Mouse (Mus musculus) neutrophil, adult 5-6 weeks (primary cell): ENCODE measurements around the gene Sfmbt1. TPM values are rescaled to one million over a fixed set of nuclear protein-coding genes. Genes with fewer than 3 reads are reported as not detected.

Source experiments
- ATAC-seq: fragments of 151-379, 151-347 bp; 2 replicates; pipeline ENCODE4 v1.8.0; 2017; ENCODE audit warnings: mild to moderate bottlenecking, moderate TSS enrichment; ENCODE audit not compliant: insufficient number of reproducible peaks, poor library complexity, low FRiP score, severe bottlenecking; ENCODE audit errors: extremely low read depth
- total RNA-seq: library from RNA; stranded (forward); fragments of 200-1000 nt; gene quantifications from 2 replicates; pipeline ENCODE4 v1.2.3, GENCODE M21; 2017

Gene Sfmbt1
- total RNA-seq, 1 experiment from 2014 or later: 6.9 TPM

DNA sequence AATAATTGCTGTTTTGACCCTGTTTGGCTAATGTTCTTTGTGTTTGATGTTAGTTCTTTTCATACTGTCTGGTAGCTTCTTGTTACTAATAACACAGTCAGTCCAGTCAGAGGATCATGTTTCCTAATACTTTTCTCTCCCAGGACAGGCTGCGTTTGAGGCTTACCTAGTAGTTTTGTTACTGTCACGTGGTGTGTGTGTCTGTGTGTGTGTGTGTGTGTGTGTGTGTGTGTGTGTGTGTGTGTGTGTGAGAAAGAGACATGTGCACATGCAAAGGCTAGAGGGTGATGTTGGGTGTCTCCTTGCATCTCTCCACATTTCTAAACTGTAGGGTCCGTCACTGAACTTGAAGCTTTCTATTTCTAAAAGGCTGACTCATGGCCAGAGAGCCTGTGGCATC lies 78.2 kb downstream of the Sfmbt1 start:
- no peak for ATAC-seq

- no peak for ATAC-seq
Measured at GRCm38 (mm10) chr14:30801756-30802155, 87.1 kb downstream of the Sfmbt1 start.

DNA sequence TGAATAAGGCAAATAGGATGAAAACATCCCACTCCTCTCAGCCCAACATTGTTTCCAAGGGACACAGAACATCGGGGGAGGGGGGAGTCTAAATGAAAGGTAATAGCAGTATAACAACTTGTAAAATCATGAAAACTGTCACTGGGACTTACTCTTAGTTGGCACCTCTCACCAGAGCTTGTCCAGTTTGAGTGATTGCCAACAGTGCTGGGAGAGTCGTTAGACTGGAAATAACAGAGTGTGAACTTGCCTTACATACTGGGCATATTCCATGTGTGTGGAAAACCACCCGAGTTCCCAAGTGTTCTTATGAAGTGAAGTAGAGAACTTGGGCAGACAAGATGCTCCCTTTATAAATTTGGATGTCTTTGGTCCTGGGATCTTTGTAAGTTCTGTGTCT lies 106.5 kb downstream of the Sfmbt1 start:
- no peak for ATAC-seq

DNA sequence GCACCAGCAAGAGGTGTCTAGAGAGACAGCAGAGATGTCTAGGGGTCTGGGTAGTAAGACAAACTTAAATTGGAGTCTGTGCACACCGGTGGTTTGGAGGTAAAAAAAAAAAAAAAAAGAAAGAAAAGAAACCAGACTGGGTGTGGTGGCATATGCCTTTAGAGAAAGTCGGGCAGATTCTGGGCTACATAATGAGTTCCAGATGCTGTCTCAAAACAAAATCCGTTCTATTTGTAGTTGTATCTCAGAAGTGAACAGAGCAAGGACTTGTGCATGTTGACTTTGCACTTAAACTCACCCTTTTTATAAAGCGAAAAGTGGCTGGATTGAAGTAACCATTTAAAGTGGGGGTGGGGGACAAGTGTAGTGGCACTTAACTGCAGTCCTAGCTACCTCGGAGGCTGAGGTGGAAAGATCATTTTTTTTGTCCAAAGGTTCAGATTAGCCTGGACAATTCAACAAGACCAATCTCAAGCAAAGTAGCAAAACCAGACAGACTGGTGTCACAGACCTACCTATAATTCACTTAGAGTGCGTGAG lies 109.9 kb downstream of the Sfmbt1 start:
- ATAC-seq: no peak

DNA sequence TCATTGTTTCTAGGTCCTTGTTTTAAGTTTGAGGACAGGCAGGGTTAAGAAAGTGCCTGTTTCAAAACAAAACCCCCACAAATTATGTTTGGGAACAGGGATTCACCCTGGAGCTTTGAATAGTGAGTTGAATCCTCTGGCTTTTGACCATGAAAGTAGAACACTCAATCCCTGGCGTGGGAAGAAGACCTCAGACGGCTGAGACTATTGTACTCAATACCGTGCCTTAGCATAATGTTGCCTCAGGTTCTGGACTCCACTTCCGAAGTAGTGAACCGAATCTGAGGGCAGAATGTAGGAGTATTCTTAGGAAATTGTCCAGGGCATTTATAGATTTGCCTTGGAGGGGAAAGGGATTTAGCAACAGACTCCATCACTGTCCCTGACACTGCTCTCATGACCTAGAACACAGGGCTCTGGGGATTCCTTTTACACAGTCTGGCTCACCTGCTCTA lies 110.4 kb downstream of the Sfmbt1 start:
- ATAC-seq: no peak

GRCm38 (mm10) chr14:30825476-30826131 lies 111.0 kb downstream of the Sfmbt1 start, which contains the start of gene Tmem110:
Gene Tmem110 (plus strand): TSS chr14:30825590.
- ATAC-seq: peak; percentile 80

DNA sequence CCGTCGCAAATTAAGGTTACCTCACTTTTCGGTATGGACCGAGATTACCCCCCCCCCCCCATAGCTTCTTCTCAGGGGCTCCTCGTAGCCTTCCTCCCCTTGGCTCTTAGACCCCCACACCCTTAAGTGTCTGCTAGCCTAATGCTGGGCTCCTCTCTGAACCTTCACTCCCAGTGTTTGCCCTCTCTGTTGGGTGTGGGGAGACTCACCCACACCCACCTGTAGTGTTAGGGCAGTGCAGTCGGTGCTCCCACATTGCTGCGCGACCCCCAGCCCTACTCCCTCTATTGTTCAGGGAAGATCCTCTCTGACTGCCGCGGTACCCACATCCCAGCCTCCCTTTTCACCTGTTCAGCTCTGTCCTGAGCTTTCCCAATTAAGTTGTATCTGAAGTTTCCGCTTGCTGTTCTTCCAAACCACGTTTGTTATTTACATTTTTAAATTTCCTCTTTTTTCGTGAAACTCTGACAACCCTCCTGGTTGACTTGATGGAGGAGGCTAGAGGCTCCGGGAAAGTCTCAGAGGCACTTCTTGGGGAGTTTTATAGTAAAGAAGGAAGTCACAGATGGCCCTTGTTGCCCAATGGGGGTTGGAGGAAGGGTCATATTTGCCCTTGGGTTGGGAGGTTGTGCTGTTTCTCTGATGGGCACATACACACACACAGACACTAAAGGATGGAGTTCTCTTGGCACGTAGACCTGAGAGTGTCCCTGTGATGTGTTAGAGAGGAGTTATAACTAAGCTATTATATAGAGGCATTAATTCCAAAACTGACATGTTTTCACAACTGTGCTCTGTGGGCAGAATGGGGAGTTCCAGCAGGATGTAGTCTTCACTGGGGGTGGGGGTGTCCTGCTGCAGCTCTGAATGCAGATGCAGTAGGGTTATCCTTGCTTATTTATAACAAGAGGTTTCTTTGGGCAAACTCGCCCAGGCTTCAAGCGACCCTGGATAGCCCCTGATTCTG lies 111.8 kb downstream of the Sfmbt1 start:
- no peak for ATAC-seq

- no peak for ATAC-seq
Measured at GRCm38 (mm10) chr14:30827480-30827879, 112.8 kb downstream of the Sfmbt1 start.

GRCm38 (mm10) chr14:30828077-30828476 lies 113.4 kb downstream of the Sfmbt1 start:
- no peak for ATAC-seq

DNA sequence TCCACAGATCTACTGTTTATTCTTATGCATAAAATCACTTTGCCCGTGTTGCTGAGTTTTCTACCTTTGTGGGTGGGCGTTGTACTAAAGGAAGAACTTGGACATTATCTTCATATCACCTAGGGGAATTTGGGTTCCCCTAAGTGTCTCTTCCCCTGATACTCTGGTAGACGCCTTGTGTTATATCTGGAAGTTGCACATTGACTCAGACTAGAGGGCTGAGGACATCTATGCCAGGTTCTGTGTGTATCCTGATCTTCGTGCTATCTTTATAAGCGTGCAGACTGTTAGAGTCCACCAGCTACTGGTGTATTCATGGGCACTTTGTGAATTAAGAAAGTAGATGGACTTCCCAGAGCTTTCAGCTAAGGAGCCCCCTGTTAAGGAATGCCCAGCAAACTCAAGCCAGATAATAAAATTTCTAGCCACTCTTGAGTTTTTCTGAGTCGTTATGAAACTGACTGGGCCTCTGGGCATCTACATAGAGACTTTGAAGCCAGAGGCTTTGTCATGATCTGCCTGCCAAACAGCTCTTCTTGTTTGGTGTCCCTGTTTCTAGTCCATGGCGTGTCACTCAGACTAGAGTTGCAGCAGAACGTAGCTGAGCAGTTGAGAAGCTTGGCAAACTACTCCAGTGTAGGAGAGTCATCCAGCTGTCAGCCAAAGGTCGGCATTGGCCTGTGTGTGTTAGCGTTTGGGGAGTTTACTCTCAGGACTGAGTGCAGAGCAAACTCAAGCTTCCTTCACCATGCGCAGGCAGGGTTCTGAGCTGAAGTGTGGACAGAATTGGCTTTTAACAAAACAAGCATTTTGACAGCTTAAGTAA lies 114.2 kb downstream of the Sfmbt1 start:
- ATAC-seq: no peak

DNA sequence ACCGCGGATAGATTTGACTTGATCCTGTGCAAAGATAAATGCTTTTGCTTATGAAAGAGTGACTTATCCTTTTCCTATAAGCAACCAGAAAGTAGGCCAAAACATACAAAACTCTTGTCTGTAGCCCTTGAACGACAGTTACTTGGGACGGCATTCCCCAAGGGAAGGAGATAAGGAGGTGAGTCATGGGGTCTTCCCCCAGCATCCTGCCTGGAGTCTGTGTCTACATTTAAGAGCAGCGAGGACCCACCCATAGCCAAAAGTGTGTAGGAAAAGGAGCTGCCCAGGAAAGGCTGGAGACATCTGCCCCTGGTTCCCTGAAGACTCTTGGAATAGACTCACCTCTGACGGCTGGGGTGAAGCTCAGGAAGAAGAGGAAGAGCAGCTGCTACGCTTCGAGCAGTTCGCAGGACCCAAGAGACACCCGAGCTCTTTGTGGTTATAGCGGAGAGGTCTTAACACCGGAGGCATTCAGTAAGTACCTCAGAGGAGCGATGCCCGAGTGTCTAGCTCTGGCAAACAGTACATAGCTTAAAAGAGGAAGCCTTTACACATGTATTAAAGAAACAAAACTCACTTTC lies 122.9 kb downstream of the Sfmbt1 start:
- ATAC-seq: no peak

DNA sequence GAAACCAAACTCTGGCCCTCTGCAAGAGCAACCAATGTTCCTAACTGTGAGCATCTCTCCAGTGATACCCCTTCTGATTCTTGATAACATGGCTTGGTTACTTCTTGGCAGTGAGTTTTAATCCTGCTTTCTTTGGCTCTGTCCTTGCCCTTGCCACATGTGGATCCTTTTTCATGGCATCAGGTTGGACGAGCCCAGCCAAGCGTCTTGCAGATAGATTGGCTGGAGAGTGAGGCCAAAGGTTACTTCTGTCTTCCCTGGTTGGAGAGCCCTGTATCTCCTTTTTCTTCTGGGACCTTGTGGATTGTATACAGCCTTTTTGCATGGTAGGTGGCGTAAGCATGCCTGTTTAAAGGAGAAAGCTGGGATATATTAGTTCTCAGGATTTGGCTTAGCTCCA lies 129.1 kb downstream of the Sfmbt1 start:
- no peak for ATAC-seq

- no peak for ATAC-seq
Measured at GRCm38 (mm10) chr14:30850504-30850903, 135.9 kb downstream of the Sfmbt1 start.

- ATAC-seq: no peak
Measured at GRCm38 (mm10) chr14:30852325-30852724, 137.7 kb downstream of the Sfmbt1 start.

DNA sequence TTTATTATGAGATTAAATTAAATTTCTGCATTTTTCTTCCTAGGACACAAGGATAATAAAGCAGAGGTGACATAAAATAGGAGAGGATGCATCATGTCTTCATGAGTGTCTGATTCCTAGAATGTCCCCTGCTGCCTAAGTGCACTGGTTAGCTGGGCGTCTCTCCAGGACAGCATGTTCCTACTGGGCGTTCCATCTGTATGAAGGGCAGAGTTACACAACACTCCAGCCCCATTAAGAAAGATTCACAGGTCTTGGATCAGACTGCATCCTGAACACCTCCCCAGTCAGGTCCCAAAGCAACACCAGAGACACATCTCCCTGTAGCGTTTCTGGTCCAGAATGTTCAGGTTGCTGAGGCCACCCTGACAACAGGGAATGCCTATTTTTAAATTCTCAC lies 140.7 kb downstream of the Sfmbt1 start:
- ATAC-seq: no peak

GRCm38 (mm10) chr14:30856885-30857507 lies 142.3 kb downstream of the Sfmbt1 start:
- ATAC-seq: no peak

- no peak for ATAC-seq
Measured at GRCm38 (mm10) chr14:30857990-30858389, 143.3 kb downstream of the Sfmbt1 start.

DNA sequence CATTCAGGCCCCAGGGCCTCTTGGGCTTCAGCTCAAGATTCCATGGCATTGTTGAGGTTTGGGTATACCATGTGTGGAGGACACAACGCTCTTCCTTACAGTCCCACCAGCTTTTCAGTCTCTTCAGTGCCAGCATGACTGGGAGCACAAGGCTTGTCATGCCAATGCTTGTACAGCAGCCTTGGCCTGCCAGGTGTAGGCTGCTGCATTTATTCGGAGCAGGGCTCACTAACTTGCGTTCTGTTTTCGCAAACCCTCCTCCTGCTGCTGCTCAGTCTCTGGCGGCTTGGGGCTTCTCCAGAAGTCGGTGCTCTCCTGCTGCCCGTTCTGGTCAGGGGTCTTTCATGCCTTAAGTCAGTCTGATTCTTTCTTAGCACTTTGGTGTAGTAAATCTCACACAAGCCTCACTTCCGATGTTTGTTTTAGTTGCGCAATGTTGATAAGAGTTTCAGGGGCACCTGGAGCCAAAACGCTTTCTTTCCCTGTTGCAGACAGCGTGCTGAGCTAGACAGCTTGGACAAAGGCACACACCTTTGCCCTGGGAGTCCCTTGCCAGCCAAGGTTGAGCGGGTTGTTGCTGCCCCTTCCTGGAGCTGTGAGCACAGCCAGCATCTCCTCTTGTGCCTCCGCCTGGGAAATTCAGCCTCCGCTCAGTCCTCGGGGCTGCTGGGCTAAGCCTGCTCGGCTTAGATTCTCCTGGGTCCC lies 146.9 kb downstream of the Sfmbt1 start:
- no peak for ATAC-seq
